Mouse (Mus musculus): Measurements from ENCODE around the gene Olfr1014.

The Olfr1014 gene

GRCm38 (mm10) chr2:85772413-85772812 lies at the start of gene Olfr1014:
Gene Olfr1014, plus strand, starts transcription at chr2:85772713.
- in situ Hi-C loops (cut with MboI, MseI) = no loop called here

- in situ Hi-C loops (cut with MboI, MseI) = no loop called here
These were observed 46.7 kb upstream of the Olfr1014 start for GRCm38 (mm10) chr2:85725793-85726192.

GRCm38 (mm10) chr2:85753822-85754221 lies 18.7 kb upstream of the Olfr1014 start:
- in situ Hi-C loops (cut with MboI, MseI) = loop anchor here (5.0 kb wide), 1 partner anchor 48 kb away; the partner anchor contains the start of gene Olfr1016

GRCm38 (mm10) chr2:85762666-85763065 lies 9.8 kb upstream of the Olfr1014 start, which contains the start of gene Olfr1012:
Gene Olfr1012, minus strand, starts transcription at chr2:85762766.
- in situ Hi-C loops (cut with MboI, MseI) = no loop called here

GRCm38 (mm10) chr2:85766798-85767197 lies 5.7 kb upstream of the Olfr1014 start, which contains the start of gene Olfr1013:
Gene Olfr1013, plus strand, starts transcription at chr2:85767098.
- in situ Hi-C loops (cut with MboI, MseI) = no loop called here

- in situ Hi-C loops (cut with MboI, MseI) = no loop called here
These were observed 9.2 kb downstream of the Olfr1014 start, which contains the start of gene Olfr1015 for GRCm38 (mm10) chr2:85781717-85782116. Gene Olfr1015, plus strand, starts transcription at chr2:85782017.

- in situ Hi-C loops (cut with MboI, MseI) = no loop called here
These were observed 19.8 kb downstream of the Olfr1014 start for GRCm38 (mm10) chr2:85792331-85792730.

GRCm38 (mm10) chr2:85802444-85802843 lies 29.9 kb downstream of the Olfr1014 start, which contains the start of gene Olfr1016:
Gene Olfr1016, minus strand, starts transcription at chr2:85802544.
- in situ Hi-C loops (cut with MboI, MseI) = loop anchor here (5.0 kb wide), 1 partner anchor 50 kb away; no protein-coding TSS in a partner anchor

GRCm38 (mm10) chr2:85804501-85804900 lies 32.0 kb downstream of the Olfr1014 start:
- in situ Hi-C loops (cut with MboI, MseI) = loop anchor here (5.0 kb wide), 1 partner anchor 52 kb away; no protein-coding TSS in a partner anchor

- in situ Hi-C loops (cut with MboI, MseI) = no loop called here
These were observed 45.7 kb downstream of the Olfr1014 start, which contains the start of gene Olfr1018 for GRCm38 (mm10) chr2:85818179-85818578. Gene Olfr1018, plus strand, starts transcription at chr2:85818479.
